Mouse (Mus musculus) hindbrain, embryonic 12.5 days (tissue): ENCODE data around the gene Dync2li1. TPM values are rescaled to one million over a fixed set of nuclear protein-coding genes. Genes with fewer than 3 reads are reported as not detected.

ENCODE experiments used
- ATAC-seq: fragments of 200-750 bp; cut with Nextera tagmentation; 2 replicates; pipeline ENCODE4 v1.8.0; 2017; ENCODE audit warnings: moderate TSS enrichment; ENCODE audit not compliant: low FRiP score
- H3K27ac ChIP-seq: fragments of 300-500 bp; sonication (generic); 2 replicates; pipeline ENCODE4 v1.5.1; 2016; ENCODE audit warnings: mild to moderate bottlenecking
- H3K27me3 ChIP-seq: fragments of 300-500 bp; sonication (generic); 2 replicates; pipeline ENCODE4 v1.6.1; 2016; ENCODE audit warnings: mild to moderate bottlenecking
- H3K36me3 ChIP-seq: fragments of 300-500 bp; sonication (generic); 2 replicates; pipeline ENCODE4 v1.6.1; 2016; ENCODE audit warnings: mild to moderate bottlenecking
- H3K4me1 ChIP-seq: fragments of 300-500 bp; sonication (generic); 2 replicates; pipeline ENCODE4 v1.6.1; 2016
- H3K4me2 ChIP-seq: fragments of 300-500 bp; sonication (generic); replicated peaks from 2 replicates; pipeline ENCODE4 v1.6.1; 2016; ENCODE audit warnings: mild to moderate bottlenecking
- H3K4me3 ChIP-seq: fragments of 300-500 bp; sonication (generic); 2 replicates; pipeline ENCODE4 v1.5.1; 2016; ENCODE audit warnings: mild to moderate bottlenecking
- H3K9ac ChIP-seq: fragments of 300-500 bp; sonication (generic); 2 replicates; pipeline ENCODE4 v1.6.1; 2016; ENCODE audit warnings: mild to moderate bottlenecking, moderate library complexity
- H3K9me3 ChIP-seq: fragments of 300-500 bp; sonication (generic); replicated peaks from 2 replicates; pipeline ENCODE4 v1.6.1; 2016; ENCODE audit warnings: mild to moderate bottlenecking
- WGBS: fragments of 180-500 bp; shearing (Covaris S2); methylation state at CpG from one replicate; pipeline ENCODE4 v1.1.7; 2016; 5-methylcytosine and 5-hydroxymethylcytosine counted together
- polyA plus RNA-seq: library from polyadenylated mRNA; unstranded; fragments of >200 nt; fragmentation: Nextera tagmentation; extraction: Ambion mirVana; gene quantifications from 2 replicates; pipeline ENCODE4 v1.2.1, GENCODE M21; 2016

Gene Dync2li1
- 34.9 and 37.7 TPM in 2 replicates for polyA plus RNA-seq

DNA sequence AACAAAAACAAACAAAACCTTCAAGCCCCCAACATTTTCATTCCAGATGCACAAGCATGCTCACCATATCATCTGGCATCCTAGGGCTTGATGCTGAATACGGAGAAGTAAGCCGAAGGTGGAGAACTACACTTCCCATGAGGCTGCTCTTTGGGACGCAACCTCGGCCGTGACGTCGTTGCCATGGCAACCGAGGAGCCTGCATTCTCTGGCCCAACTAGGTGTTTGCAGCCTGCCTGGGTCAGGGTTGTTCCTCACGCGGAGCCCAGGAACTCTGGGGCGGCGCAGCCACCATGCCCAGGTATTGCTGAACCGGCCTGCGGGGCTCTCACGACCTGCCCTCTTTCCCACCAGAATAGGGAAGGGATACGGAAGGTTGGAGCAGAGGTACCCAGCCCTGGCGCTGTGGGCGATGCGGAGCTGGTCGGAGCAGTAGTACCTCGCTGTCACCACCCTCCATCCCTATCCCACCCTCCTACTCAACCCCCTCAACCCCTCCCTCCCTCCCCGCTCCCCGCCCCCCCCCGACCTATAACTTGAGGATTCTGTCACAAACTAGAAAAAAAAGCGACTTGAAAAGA is at the start of gene Dync2li1:
Gene Dync2li1, plus strand, starts transcription at position 221 of the 581 bp plus-strand sequence.
- H3K9me3 ChIP-seq: 0 out of 2 replicates have a peak, but pooled peaks cover 6% of the 10 kb centered on the region
- H3K36me3 ChIP-seq: no peaks in the 10 kb centered on the region
- H3K4me1 ChIP-seq: peaks cover 6% of the 10 kb centered on the region
- peak within 1 kb of the TSS; percentile 72 for H3K4me2 ChIP-seq
- 1% methylated on average over 24 of the region's 25 CpGs for WGBS
- peak; percentile 98 for ATAC-seq
- H3K27ac ChIP-seq: peak within 1 kb of the TSS; percentile 79
- H3K27me3 ChIP-seq: no peaks in the 10 kb centered on the region
- H3K4me3 ChIP-seq: peak within 1 kb of the TSS; percentile 63
- peak within 1 kb of the TSS; percentile 72 for H3K9ac ChIP-seq

GRCm38 (mm10) chr17:84576621-84577293 is 49.5 kb upstream of the Dync2li1 start:
- WGBS: 80% methylated on average over 16 of the region's 16 CpGs

GRCm38 (mm10) chr17:84579249-84579648 is 47.0 kb upstream of the Dync2li1 start:
- 90% methylated on average over 8 of the region's 8 CpGs for WGBS

More at GRCm38 (mm10) chr17:84576621-84577293, 49.5 kb upstream of the Dync2li1 start:
- Histone ChIP-seq H3K27me3 (no peaks in the 10 kb centered on the region), H3K9me3 (no peaks in the 10 kb centered on the region), H3K4me3 (no peak overlapping the region), H3K27ac (no peak overlapping the region; the same call in 1 of the 2 replicates), H3K4me2 (no peak overlapping the region), H3K36me3 (no peaks in the 10 kb centered on the region), H3K9ac (no peak overlapping the region), H3K4me1 (peaks cover 12% of the 10 kb centered on the region)
- ATAC-seq: no peak

GRCm38 (mm10) chr17:84579817-84580216 is 46.5 kb upstream of the Dync2li1 start:
- Histone ChIP-seq H3K9ac (no peak overlapping the region), H3K4me3 (no peak overlapping the region), H3K4me2 (no peak overlapping the region), H3K36me3 (no peaks in the 10 kb centered on the region), H3K4me1 (peaks cover 12% of the 10 kb centered on the region), H3K27ac (no peak overlapping the region), H3K9me3 (no peaks in the 10 kb centered on the region), H3K27me3 (no peaks in the 10 kb centered on the region)
- no peak for ATAC-seq
- WGBS: 88% methylated on average over 10 of the region's 10 CpGs

More at GRCm38 (mm10) chr17:84579249-84579648, 47.0 kb upstream of the Dync2li1 start:
- H3K36me3 ChIP-seq: no peaks in the 10 kb centered on the region
- no peak overlapping the region for H3K27ac ChIP-seq
- no peak for ATAC-seq
- H3K9ac ChIP-seq: no peak overlapping the region
- no peak overlapping the region for H3K4me2 ChIP-seq
- no peaks in the 10 kb centered on the region for H3K9me3 ChIP-seq
- H3K4me3 ChIP-seq: no peak overlapping the region
- peaks cover 12% of the 10 kb centered on the region for H3K4me1 ChIP-seq
- H3K27me3 ChIP-seq: no peaks in the 10 kb centered on the region

DNA sequence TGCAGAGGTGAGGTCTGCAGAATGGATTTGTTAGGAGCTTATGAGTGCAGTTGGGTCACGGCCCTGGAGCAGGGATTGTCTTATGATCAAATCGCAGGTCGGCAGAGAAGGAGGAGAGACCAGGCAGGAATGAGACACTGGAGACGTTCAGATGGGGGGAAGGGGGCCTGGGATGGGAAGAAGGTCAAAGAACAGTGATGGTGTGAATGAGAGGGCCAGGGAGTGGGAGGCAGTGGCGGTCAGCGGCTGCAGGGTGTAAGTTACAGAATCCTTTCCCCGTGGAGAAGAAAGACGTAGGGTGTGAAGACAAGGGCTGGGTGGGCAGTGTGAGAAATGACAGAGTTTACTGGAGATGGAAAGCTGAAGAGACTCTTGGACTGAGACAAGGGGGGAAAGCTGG is 45.5 kb upstream of the Dync2li1 start:
- no peaks in the 10 kb centered on the region for H3K36me3 ChIP-seq
- no peak overlapping the region for H3K4me2 ChIP-seq
- no peaks in the 10 kb centered on the region for H3K27me3 ChIP-seq
- H3K4me1 ChIP-seq: peaks cover 12% of the 10 kb centered on the region
- no peak overlapping the region for H3K27ac ChIP-seq
- H3K9ac ChIP-seq: no peak overlapping the region
- H3K4me3 ChIP-seq: no peak overlapping the region
- 54% methylated on average over 8 of the region's 8 CpGs for WGBS
- no peaks in the 10 kb centered on the region for H3K9me3 ChIP-seq
- ATAC-seq: no peak

DNA sequence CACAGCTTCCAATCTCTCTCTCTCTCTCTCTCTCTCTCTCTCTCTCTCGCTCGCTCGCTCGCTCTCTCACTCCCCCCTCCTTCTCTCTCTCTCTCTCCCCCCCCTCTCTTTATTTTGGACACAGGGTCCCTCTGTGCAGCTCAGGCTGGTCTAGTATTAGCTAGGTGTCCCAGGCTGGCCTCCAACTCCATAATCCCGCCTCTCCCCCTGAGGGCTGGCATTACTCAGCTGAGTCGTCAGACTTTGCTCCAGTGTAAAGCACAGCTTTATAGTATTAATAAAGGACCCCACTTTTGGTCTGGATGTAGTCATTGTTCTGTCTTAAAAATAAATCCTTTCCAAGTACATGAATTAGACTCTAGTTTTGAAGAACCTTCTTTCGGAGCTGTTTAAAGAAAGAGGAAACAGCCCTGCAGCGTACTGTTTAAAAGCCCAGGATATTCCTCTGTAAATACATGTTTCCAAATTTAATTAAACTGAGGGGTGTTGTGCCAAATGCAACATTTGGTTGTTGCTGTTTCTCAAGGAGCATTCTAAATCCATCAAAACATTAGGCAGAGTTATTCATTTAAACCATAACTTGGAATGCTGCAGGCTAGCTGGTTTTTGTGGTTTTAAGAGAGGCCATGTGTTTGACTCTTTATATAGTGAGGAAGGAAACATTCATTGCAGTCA is 44.4 kb upstream of the Dync2li1 start:
- Histone ChIP-seq H3K4me2 (no peak overlapping the region), H3K27ac (no peak overlapping the region), H3K9me3 (no peaks in the 10 kb centered on the region), H3K9ac (no peak overlapping the region), H3K4me1 (peaks cover 12% of the 10 kb centered on the region), H3K27me3 (no peaks in the 10 kb centered on the region), H3K4me3 (no peak overlapping the region), H3K36me3 (no peaks in the 10 kb centered on the region)
- 79% methylated on average over 8 of the region's 8 CpGs for whole genome bisulfite sequencing
- ATAC-seq: no peak

GRCm38 (mm10) chr17:84584107-84584506 is 42.2 kb upstream of the Dync2li1 start:
- Histone ChIP-seq H3K36me3 (no peaks in the 10 kb centered on the region), H3K9me3 (no peaks in the 10 kb centered on the region), H3K27ac (no peak overlapping the region), H3K4me1 (peaks cover 12% of the 10 kb centered on the region), H3K9ac (no peak overlapping the region), H3K27me3 (no peaks in the 10 kb centered on the region), H3K4me2 (no peak overlapping the region), H3K4me3 (no peak overlapping the region)
- no peak for ATAC-seq
- 66% methylated on average over 9 of the region's 9 CpGs for WGBS

GRCm38 (mm10) chr17:84585104-84585503 is 41.2 kb upstream of the Dync2li1 start:
- no peak overlapping the region for H3K27ac ChIP-seq
- no peaks in the 10 kb centered on the region for H3K27me3 ChIP-seq
- no peak overlapping the region for H3K4me3 ChIP-seq
- H3K9me3 ChIP-seq: no peaks in the 10 kb centered on the region
- no peak overlapping the region for H3K9ac ChIP-seq
- peaks cover 10% of the 10 kb centered on the region for H3K4me1 ChIP-seq
- no peaks in the 10 kb centered on the region for H3K36me3 ChIP-seq
- WGBS: 83% methylated on average over 8 of the region's 8 CpGs
- no peak overlapping the region for H3K4me2 ChIP-seq
- no peak for ATAC-seq

GRCm38 (mm10) chr17:84590065-84590464 is 36.2 kb upstream of the Dync2li1 start:
- Histone ChIP-seq H3K27me3 (no peaks in the 10 kb centered on the region), H3K9me3 (no peaks in the 10 kb centered on the region), H3K4me3 (no peak overlapping the region), H3K36me3 (0 out of 2 replicates have a peak, but pooled peaks cover 6% of the 10 kb centered on the region), H3K4me1 (no peaks in the 10 kb centered on the region), H3K27ac (no peak overlapping the region), H3K9ac (no peak overlapping the region), H3K4me2 (no peak overlapping the region)
- no peak for ATAC-seq
- 95% methylated on average over 7 of the region's 7 CpGs for WGBS

- no peak overlapping the region for H3K4me3 ChIP-seq
- H3K27me3 ChIP-seq: no peaks in the 10 kb centered on the region
- no peak overlapping the region for H3K9ac ChIP-seq
- H3K4me1 ChIP-seq: peaks cover 6% of the 10 kb centered on the region; the same call in 1 of the 2 replicates
- H3K4me2 ChIP-seq: no peak overlapping the region
- no peak for ATAC-seq
- no peaks in the 10 kb centered on the region for H3K9me3 ChIP-seq
- H3K36me3 ChIP-seq: 0 out of 2 replicates have a peak, but pooled peaks cover 6% of the 10 kb centered on the region
- 82% methylated on average over 16 of the region's 16 CpGs for WGBS
- H3K27ac ChIP-seq: no peak overlapping the region
These were observed 34.7 kb upstream of the Dync2li1 start for GRCm38 (mm10) chr17:84591431-84592150.

GRCm38 (mm10) chr17:84596015-84596441 is 30.3 kb upstream of the Dync2li1 start:
- Histone ChIP-seq H3K36me3 (0 out of 2 replicates have a peak, but pooled peaks cover 6% of the 10 kb centered on the region), H3K4me2 (0 out of 2 replicates have a peak overlapping the region, but pooled peaks have one; percentile 21), H3K4me1 (peaks cover 8% of the 10 kb centered on the region; the same call in 1 of the 2 replicates), H3K27me3 (no peaks in the 10 kb centered on the region), H3K27ac (no peak overlapping the region), H3K4me3 (no peak overlapping the region), H3K9me3 (no peaks in the 10 kb centered on the region), H3K9ac (no peak overlapping the region; the same call in 1 of the 2 replicates)
- no peak for ATAC-seq
- 44% methylated on average over 10 of the region's 10 CpGs for WGBS
